Mouse (Mus musculus): ENCODE measurements around the gene Cib1. TPM values are rescaled to one million over a fixed set of nuclear protein-coding genes. Genes with fewer than 3 reads are reported as not detected.

The Cib1 gene
- polyA plus RNA-seq, 3 experiments from 2014 or later, result 97.8 to 140 (median 99.4) TPM

DNA sequence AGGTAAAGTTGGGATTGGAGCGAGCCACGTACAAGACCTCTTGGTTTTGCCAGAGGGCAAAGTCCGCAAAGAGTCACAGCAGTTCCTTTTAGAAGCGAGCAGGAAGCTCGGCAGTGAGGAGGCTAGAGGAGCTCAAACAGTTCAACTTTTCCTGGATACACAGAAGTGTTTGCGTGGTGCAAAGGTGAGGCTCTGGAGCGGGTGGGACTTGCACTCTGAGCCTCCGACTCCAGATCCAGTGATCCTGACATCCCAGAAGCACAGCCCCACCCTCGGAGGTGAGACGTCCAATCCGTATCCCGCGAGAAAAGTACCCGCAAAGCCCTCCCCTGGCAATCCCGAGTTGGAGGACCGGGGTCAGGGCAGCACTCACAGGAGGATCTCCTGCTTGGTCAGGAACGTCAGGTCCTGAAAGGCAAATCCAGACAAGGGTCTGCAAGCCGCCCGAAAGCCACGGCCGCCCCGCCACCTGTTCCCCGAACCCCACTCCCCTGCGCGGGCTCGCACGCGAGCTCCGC is 583 bp downstream of the Cib1 start:
- ATAC-seq, result no peak

DNA sequence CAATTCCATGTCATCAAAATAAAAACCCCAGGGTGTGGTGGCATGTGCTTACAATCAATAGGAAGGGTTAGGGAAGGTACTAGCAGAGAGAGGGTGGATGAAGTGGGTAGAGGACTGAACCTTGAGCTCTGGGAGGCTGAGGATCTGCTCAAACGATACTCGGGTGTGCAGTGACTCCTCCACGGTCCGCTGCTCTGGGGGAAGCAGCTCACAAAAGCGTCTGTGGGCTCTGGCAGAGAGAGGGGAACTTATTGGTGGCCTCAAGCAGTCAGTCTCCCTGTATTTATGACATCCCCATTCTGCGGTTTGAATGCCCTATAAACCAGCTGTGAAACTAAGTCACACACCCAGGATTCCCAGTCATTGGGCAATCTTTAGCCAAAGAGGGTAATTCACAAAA is 2.4 kb downstream of the Cib1 start:
- no peak for ATAC-seq

GRCm38 (mm10) chr7:80227065-80227464 is 5.5 kb downstream of the Cib1 start:
- ATAC-seq, result no peak

GRCm38 (mm10) chr7:80221179-80221750 is 11.3 kb downstream of the Cib1 start:
- no peak for ATAC-seq

GRCm38 (mm10) chr7:80220237-80220797 is 12.3 kb downstream of the Cib1 start:
- ATAC-seq, result no peak

GRCm38 (mm10) chr7:80218666-80219065 is 13.9 kb downstream of the Cib1 start:
- ATAC-seq, result no peak

- ATAC-seq, result no peak
Observed at GRCm38 (mm10) chr7:80216566-80216965, 16.0 kb downstream of the Cib1 start.

- ATAC-seq, result peak; percentile 80
Observed at GRCm38 (mm10) chr7:80215398-80215797, 17.2 kb downstream of the Cib1 start.

GRCm38 (mm10) chr7:80214459-80214858 is 18.2 kb downstream of the Cib1 start:
- no peak for ATAC-seq

- no peak for ATAC-seq
Observed at GRCm38 (mm10) chr7:80213604-80214003, 19.0 kb downstream of the Cib1 start.

DNA sequence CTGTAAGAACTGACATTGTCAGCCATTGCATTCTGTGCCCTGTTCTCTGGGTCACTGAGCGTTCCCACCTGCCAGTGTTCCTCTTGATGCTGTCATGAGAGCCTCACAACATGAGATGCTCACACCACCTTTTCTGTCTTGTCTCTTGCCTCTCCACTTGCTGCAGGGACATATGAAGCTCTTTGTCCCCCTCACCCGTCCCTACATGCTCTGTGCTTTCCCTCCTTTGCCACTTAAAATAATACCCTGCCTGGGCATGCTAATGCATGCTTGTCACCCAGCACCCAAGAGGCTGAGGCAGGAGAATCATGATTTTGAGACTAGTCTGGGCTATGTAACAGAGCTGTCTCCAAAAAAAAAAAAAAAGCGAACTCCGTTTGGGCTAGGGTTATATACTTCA is 21.6 kb downstream of the Cib1 start:
- no peak for ATAC-seq

GRCm38 (mm10) chr7:80209669-80210068 is 22.9 kb downstream of the Cib1 start:
- ATAC-seq, result peak; percentile 90

DNA sequence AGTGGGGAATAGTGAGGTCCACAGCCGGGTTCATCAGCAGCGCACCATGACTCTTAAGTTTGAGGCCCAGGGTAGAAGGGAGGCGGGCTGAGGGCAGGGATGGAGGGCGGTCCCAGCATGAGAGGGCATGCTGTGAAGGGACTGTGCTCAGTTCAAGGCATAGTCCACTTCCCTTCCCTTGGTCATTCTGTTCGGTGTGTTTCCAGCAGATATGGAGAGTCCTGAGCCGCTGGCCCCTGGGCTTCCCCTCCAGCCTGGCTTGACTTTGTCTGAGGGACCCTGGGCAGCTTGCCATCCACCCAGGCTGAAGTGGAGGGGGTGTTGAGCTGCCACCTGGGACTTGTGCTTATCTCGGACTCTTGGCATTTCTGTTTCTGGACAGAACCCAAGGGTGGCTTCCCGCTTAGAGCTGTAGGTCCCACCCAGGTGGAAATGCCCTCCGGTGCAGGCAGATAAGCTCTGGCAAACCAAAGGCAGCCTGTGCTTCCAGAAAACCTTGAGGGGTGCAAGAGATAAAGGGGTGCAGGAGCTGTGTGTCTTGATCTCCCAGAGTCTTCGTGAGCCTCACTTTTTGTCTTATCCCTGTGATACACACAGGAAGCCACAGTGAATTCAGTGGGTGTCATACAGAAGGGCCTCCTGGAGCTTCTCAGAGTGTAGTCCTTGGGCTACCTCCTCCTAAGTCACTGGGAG is 23.7 kb downstream of the Cib1 start:
- no peak for ATAC-seq

- no peak for ATAC-seq
Observed at GRCm38 (mm10) chr7:80208026-80208642, 24.5 kb downstream of the Cib1 start.

DNA sequence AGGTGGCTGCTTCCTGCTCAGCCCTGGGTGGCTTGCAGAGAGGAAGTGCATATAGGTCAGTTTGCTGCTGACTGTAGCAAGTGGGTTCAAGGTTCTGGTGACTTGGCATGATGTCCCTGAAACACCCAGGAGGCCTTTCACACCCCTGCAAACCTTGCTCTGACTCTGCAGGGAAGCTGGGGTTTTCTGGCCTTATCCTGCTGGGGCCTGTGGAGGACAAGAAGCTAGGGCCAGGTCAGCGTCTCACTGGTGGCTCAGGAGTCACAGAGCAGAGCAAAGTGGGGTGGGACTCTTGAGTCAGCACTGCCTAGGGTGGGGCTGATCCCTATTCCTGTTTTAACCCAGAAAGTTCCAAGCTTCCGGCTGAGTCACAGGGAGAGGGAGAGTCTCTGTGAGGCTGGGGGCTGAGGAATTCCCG is 25.3 kb downstream of the Cib1 start:
- no peak for ATAC-seq

DNA sequence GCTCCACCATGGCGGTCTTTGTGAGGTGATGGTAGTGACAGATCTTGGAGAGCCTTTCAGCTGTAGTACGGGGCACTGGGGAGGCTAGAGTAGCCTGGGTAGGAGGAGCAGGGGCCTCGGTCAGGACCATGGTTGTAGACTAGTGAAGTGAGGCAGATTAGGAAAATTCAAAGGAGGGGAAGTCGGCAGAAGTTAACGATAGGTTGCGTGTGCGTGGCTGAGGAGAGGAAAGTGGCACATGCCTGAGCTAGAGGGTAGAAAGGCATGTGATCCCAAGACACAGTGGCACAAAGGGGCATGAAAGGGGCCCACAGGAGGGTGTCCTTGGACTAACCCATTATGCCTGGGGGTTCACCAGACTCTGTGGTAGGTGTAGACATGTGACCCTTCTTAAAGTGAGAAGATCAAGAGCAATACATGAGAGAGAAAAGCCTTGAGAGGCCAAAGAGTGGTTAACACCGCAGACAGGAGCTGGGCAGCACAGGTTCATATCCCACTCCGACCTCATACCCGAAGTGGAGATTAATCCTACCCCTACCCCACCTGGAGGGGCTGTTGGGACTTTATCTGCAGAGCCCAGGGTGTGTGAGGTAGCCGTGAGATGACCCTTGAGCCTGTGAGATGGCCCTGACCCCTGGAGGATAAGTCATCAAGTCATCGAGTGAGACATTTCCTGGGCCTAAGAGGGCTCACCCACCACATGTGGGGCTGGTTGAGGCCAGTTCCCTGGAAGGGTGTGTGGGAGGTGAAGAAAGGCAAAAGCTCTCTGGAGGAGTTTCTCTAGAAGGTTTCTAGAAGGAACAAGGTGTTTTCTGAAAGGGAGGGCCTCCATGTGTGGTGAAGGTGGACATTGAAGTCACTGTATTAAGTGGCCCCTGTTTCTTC is 26.7 kb downstream of the Cib1 start:
- no peak for ATAC-seq

- no peak for ATAC-seq
Observed at GRCm38 (mm10) chr7:80204961-80205360, 27.7 kb downstream of the Cib1 start.

DNA sequence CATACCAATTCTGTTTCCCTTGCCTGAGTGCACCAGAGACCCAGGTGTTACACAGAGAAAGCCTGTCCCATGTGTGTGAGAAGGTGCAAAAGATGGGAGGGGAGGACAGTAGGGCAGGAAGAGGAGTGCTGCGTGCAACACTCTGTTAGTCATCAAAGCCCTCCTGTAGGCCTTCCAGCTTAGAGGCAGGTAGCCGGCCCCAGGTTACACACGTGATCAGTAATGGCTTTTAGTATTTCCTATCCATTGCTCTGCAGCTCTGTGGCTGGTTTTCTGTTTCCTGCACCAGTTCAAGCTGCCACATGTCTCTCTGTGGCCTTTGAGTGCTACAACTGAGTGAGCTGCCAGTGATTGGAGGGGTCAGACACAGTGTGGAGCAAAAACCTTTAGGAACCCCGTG is 28.3 kb downstream of the Cib1 start:
- peak; percentile 84 for ATAC-seq

GRCm38 (mm10) chr7:80203638-80204096 is 28.9 kb downstream of the Cib1 start:
- no peak for ATAC-seq

DNA sequence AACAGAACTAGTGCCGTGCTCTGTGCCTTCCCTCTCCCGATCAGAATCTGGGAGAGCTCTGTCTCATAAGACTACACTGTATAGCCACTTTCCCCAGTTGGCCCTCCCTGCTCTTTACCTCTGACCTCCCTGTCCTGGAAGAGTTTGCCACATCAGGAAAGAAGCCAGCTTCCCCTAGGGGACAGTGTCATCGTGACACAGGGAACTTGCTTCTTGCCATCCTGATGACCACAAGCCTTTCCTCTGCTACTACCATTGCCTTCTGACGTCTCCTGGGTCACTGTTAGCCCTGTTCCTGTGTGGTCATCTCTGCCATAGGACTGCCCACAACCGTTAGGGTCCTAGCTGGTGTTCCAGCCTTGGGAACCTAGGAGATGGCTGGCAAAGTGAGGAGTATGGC is 29.7 kb downstream of the Cib1 start:
- no peak for ATAC-seq

DNA sequence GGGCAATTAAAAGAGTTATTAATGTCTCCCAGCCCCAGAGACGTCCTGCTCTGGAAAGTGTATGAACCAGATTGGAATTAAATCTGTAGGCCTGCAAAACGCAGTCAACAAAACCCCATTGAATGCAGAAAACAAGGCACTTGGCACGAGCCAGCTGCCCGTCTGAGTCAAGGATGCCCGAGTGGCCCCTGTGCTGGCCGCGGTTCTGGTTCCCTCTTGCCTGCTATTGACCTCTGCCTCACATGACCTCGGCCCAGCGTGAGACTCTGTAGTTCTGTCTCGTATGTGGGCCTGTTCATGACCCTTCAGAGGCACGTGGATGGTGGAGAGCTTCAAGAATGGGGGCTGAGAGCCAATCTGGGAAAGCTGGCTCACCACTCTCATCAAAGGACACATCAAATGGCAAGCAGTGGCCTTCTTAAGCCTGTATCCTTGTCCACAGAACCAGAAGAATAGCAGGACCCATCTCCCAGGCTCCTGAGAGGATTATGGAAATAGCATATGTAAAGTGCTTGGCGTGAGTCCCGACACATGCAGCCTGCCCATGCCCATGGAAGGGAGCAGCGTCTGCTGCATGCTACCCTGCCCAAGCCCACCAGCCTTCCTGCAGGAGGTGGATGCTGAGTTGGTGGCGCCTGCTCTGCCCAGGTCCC is 30.6 kb downstream of the Cib1 start:
- ATAC-seq, result no peak

DNA sequence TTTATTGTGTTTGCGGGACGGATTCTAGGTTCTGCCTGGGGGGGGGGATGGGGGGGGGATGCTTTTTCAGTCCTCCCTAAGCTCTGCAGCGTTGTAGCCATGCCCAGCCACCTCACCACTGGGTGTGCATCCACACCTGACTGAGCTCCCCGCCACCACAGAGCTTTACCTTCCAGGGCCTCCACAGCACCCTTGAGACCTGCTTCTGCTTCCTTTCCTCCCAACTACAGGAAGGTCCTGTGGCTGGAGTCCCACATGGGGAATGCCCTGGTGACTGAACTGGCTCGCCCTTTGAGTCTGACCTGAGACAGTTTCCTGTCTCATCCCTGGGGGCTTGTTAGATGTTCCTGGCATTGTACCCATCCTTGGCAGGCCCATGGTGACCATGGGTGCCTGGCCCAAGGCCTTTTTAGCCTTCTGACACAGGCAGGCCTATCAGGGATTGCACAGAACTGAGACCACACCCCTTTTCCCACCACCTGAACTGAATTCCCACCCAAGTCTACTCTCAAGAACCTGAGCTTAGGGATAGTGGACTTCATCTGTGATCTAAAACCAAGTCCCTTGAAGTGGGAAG is 31.6 kb downstream of the Cib1 start:
- no peak for ATAC-seq
